Mouse (Mus musculus): Measurements from ENCODE around the gene Ubb. TPM values are rescaled to one million over a fixed set of nuclear protein-coding genes. Genes with fewer than 3 reads are reported as not detected.

Ubb gene
- polyA plus RNA-seq, 1 experiment from 2014 or later: 1,645 TPM

- Histone ChIP-seq H3K4me2 (ENCODE audit: low read depth, low read length) (no peak overlapping the region), H3K36me3 (ENCODE audit: control insufficient read depth, insufficient read depth) (no peaks in the 10 kb centered on the region), H3K9ac (ENCODE audit: low read depth, low read length) (no peak overlapping the region), H3K27ac (ENCODE audit: low read length) (no peak overlapping the region), H3K4me3 (ENCODE audit: low read depth, low read length) (no peak overlapping the region), H3K9me3 (replicated peaks; ENCODE audit: control insufficient read depth, low read length) (no peaks in the 10 kb centered on the region), H3K4me1 (ENCODE audit: control insufficient read depth, low read depth, low read length) (no peaks in the 10 kb centered on the region), H3K27me3 (ENCODE audit: control insufficient read depth, insufficient read depth, low read depth, low read length) (no peaks in the 10 kb centered on the region)
- ATAC-seq (ENCODE audit: low read depth): no peak
- 55% methylated on average over 2 of the region's 2 CpGs for WGBS (ENCODE audit: insufficient replicate concordance)
Measured at GRCm38 (mm10) chr11:62518991-62519390, 32.0 kb upstream of the Ubb start.

GRCm38 (mm10) chr11:62522283-62522682 is 28.7 kb upstream of the Ubb start:
- no peak for ATAC-seq (ENCODE audit: low read depth)
- no peak overlapping the region for H3K9ac ChIP-seq (ENCODE audit: low read depth, low read length)
- H3K27ac ChIP-seq (ENCODE audit: low read length): no peak overlapping the region
- no peaks in the 10 kb centered on the region for H3K9me3 ChIP-seq (replicated peaks; ENCODE audit: control insufficient read depth, low read length)
- H3K4me3 ChIP-seq (ENCODE audit: low read depth, low read length): no peak overlapping the region
- no peak overlapping the region for H3K4me2 ChIP-seq (ENCODE audit: low read depth, low read length)
- no peaks in the 10 kb centered on the region for H3K4me1 ChIP-seq (ENCODE audit: control insufficient read depth, low read depth, low read length)
- H3K27me3 ChIP-seq (ENCODE audit: control insufficient read depth, insufficient read depth, low read depth, low read length): no peaks in the 10 kb centered on the region
- WGBS (ENCODE audit: insufficient replicate concordance): 24% methylated on average over 2 of the region's 2 CpGs
- no peaks in the 10 kb centered on the region for H3K36me3 ChIP-seq (ENCODE audit: control insufficient read depth, insufficient read depth)

- H3K4me2 ChIP-seq (ENCODE audit: low read depth, low read length): no peak overlapping the region
- no peak overlapping the region for H3K27ac ChIP-seq (ENCODE audit: low read length)
- peaks cover 12% of the 10 kb centered on the region for H3K4me1 ChIP-seq (ENCODE audit: control insufficient read depth, low read depth, low read length)
- H3K36me3 ChIP-seq (ENCODE audit: control insufficient read depth, insufficient read depth): no peaks in the 10 kb centered on the region
- WGBS (ENCODE audit: insufficient replicate concordance): 81% methylated on average over 8 of the region's 8 CpGs
- ATAC-seq (ENCODE audit: low read depth): no peak
- H3K27me3 ChIP-seq (ENCODE audit: control insufficient read depth, insufficient read depth, low read depth, low read length): 0 out of 2 replicates have a peak, but pooled peaks cover 3% of the 10 kb centered on the region
- H3K4me3 ChIP-seq (ENCODE audit: low read depth, low read length): no peak overlapping the region
- no peaks in the 10 kb centered on the region for H3K9me3 ChIP-seq (replicated peaks; ENCODE audit: control insufficient read depth, low read length)
- H3K9ac ChIP-seq (ENCODE audit: low read depth, low read length): no peak overlapping the region
Measured at GRCm38 (mm10) chr11:62537089-62537488, 13.9 kb upstream of the Ubb start.

- Histone ChIP-seq H3K4me1 (ENCODE audit: control insufficient read depth, low read depth, low read length) (peaks cover 12% of the 10 kb centered on the region), H3K9ac (ENCODE audit: low read depth, low read length) (no peak overlapping the region), H3K4me2 (ENCODE audit: low read depth, low read length) (peak overlapping the region; percentile 45), H3K27ac (ENCODE audit: low read length) (no peak overlapping the region), H3K36me3 (ENCODE audit: control insufficient read depth, insufficient read depth) (no peaks in the 10 kb centered on the region), H3K27me3 (ENCODE audit: control insufficient read depth, insufficient read depth, low read depth, low read length) (0 out of 2 replicates have a peak, but pooled peaks cover 3% of the 10 kb centered on the region), H3K4me3 (ENCODE audit: low read depth, low read length) (peak overlapping the region; percentile 31; the same call in 1 of the 2 replicates), H3K9me3 (replicated peaks; ENCODE audit: control insufficient read depth, low read length) (no peaks in the 10 kb centered on the region)
- ATAC-seq (ENCODE audit: low read depth): no peak
- WGBS (ENCODE audit: insufficient replicate concordance): 27% methylated on average over 7 of the region's 7 CpGs
Measured at GRCm38 (mm10) chr11:62537590-62537989, 13.4 kb upstream of the Ubb start.

GRCm38 (mm10) chr11:62538321-62539088 is 12.5 kb upstream of the Ubb start:
- peak overlapping the region; percentile 97 for H3K4me2 ChIP-seq (ENCODE audit: low read depth, low read length)
- peak; percentile 80 for ATAC-seq (ENCODE audit: low read depth)
- H3K36me3 ChIP-seq (ENCODE audit: control insufficient read depth, insufficient read depth): no peaks in the 10 kb centered on the region
- under 1% methylated on average over 67 of the region's 73 CpGs for WGBS (ENCODE audit: insufficient replicate concordance)
- H3K27me3 ChIP-seq (ENCODE audit: control insufficient read depth, insufficient read depth, low read depth, low read length): 0 out of 2 replicates have a peak, but pooled peaks cover 3% of the 10 kb centered on the region
- peaks cover 12% of the 10 kb centered on the region for H3K4me1 ChIP-seq (ENCODE audit: control insufficient read depth, low read depth, low read length)
- H3K9ac ChIP-seq (ENCODE audit: low read depth, low read length): peak overlapping the region; percentile 89
- H3K27ac ChIP-seq (ENCODE audit: low read length): peak overlapping the region; percentile 80
- H3K9me3 ChIP-seq (replicated peaks; ENCODE audit: control insufficient read depth, low read length): no peaks in the 10 kb centered on the region
- peak overlapping the region; percentile 79 for H3K4me3 ChIP-seq (ENCODE audit: low read depth, low read length)

- Histone ChIP-seq H3K4me2 (ENCODE audit: low read depth, low read length) (peak within 1 kb of the TSS; percentile 97), H3K27me3 (ENCODE audit: control insufficient read depth, insufficient read depth, low read depth, low read length) (0 out of 2 replicates have a peak, but pooled peaks cover 3% of the 10 kb centered on the region), H3K9me3 (replicated peaks; ENCODE audit: control insufficient read depth, low read length) (no peaks in the 10 kb centered on the region), H3K4me1 (ENCODE audit: control insufficient read depth, low read depth, low read length) (peaks cover 12% of the 10 kb centered on the region), H3K36me3 (ENCODE audit: control insufficient read depth, insufficient read depth) (no peaks in the 10 kb centered on the region), H3K9ac (ENCODE audit: low read depth, low read length) (peak within 1 kb of the TSS; percentile 89), H3K27ac (ENCODE audit: low read length) (peak within 1 kb of the TSS; percentile 80), H3K4me3 (ENCODE audit: low read depth, low read length) (peak within 1 kb of the TSS; percentile 79)
- ATAC-seq (ENCODE audit: low read depth): peak; percentile 79
- 5% methylated on average over 57 of the region's 57 CpGs for WGBS (ENCODE audit: insufficient replicate concordance)
Measured at GRCm38 (mm10) chr11:62539089-62539890, 11.7 kb upstream of the Ubb start, which contains the start of gene Cenpv. Gene Cenpv (minus strand): TSS chr11:62539261.

GRCm38 (mm10) chr11:62540167-62540566 is 10.8 kb upstream of the Ubb start:
- Histone ChIP-seq H3K27me3 (ENCODE audit: control insufficient read depth, insufficient read depth, low read depth, low read length) (0 out of 2 replicates have a peak, but pooled peaks cover 3% of the 10 kb centered on the region), H3K9ac (ENCODE audit: low read depth, low read length) (no peak overlapping the region), H3K4me3 (ENCODE audit: low read depth, low read length) (no peak overlapping the region), H3K36me3 (ENCODE audit: control insufficient read depth, insufficient read depth) (no peaks in the 10 kb centered on the region), H3K9me3 (replicated peaks; ENCODE audit: control insufficient read depth, low read length) (no peaks in the 10 kb centered on the region), H3K4me2 (ENCODE audit: low read depth, low read length) (no peak overlapping the region), H3K4me1 (ENCODE audit: control insufficient read depth, low read depth, low read length) (peaks cover 12% of the 10 kb centered on the region), H3K27ac (ENCODE audit: low read length) (no peak overlapping the region)
- no peak for ATAC-seq (ENCODE audit: low read depth)
- 64% methylated on average over 7 of the region's 7 CpGs for whole genome bisulfite sequencing (ENCODE audit: insufficient replicate concordance)

GRCm38 (mm10) chr11:62540969-62541368 is 10.0 kb upstream of the Ubb start:
- no peak for ATAC-seq (ENCODE audit: low read depth)
- no peaks in the 10 kb centered on the region for H3K9me3 ChIP-seq (replicated peaks; ENCODE audit: control insufficient read depth, low read length)
- H3K9ac ChIP-seq (ENCODE audit: low read depth, low read length): no peak overlapping the region
- peaks cover 12% of the 10 kb centered on the region for H3K4me1 ChIP-seq (ENCODE audit: control insufficient read depth, low read depth, low read length)
- 55% methylated on average over 2 of the region's 2 CpGs for WGBS (ENCODE audit: insufficient replicate concordance)
- no peaks in the 10 kb centered on the region for H3K36me3 ChIP-seq (ENCODE audit: control insufficient read depth, insufficient read depth)
- no peak overlapping the region for H3K27ac ChIP-seq (ENCODE audit: low read length)
- no peak overlapping the region for H3K4me2 ChIP-seq (ENCODE audit: low read depth, low read length)
- H3K27me3 ChIP-seq (ENCODE audit: control insufficient read depth, insufficient read depth, low read depth, low read length): 0 out of 2 replicates have a peak, but pooled peaks cover 3% of the 10 kb centered on the region
- no peak overlapping the region for H3K4me3 ChIP-seq (ENCODE audit: low read depth, low read length)

Measured in liver, embryonic 16.5 days (tissue).